ENCODE assay signal across 1 mouse cellular context in the genomic region with DNA sequence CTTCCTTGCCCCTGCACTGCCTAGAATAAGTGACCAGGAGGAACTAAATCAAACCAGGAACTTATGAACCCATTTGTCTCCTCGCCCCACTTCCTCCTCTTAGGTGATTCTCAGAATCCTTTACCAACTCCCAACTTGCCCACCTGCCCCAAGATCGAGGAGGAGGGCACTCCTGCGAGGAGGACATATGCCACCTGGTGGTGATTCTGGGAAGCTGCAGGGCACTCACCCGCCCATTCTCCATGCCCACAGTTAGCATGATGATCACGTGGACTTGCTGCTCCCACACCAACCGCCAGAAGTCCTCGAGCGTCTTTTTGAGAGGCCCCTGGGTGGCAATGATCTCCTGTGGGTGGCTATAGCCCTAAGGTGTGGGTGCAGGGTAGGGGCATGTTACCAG.
A peak's percentile ranks its signal among the peaks of the same experiment; 100 is the strongest.
TF ChIP-seq lines count a peak whose summit lies in the region.

No protein-coding gene starts in this region.

TF ChIP-seq in CH12.LX, 34 proteins besides CTCF, POLR2A, EP300 and RAD21:
- TF ChIP-seq ZNF384 (IDR thresholded peaks at IDR 0.05; ENCODE audit: low read depth, low read length) (no peak), POLR2AphosphoS2 (IDR thresholded peaks at IDR 0.05; ENCODE audit: low read depth, low read length) (no peak), MAX (IDR thresholded peaks at IDR 0.05; ENCODE audit: low read length) (peak; percentile 79), HCFC1 (IDR thresholded peaks at IDR 0.05; ENCODE audit: low read depth, low read length) (no peak), SIN3A (IDR thresholded peaks at IDR 0.05; ENCODE audit: low read length) (no peak), USF2 (conservative IDR thresholded peaks at IDR 0.05; ENCODE audit: low read depth, low read length) (peak; percentile 69), PAX5 (IDR thresholded peaks at IDR 0.05; ENCODE audit: low read length) (no peak), RCOR1 (conservative IDR thresholded peaks at IDR 0.05; ENCODE audit: low read depth, low read length) (no peak), ELF1 (IDR thresholded peaks at IDR 0.05; ENCODE audit: low read depth, low read length) (no peak), BHLHE40 (IDR thresholded peaks at IDR 0.05; ENCODE audit: low read depth, low read length) (peak; percentile 63), JUND (conservative IDR thresholded peaks at IDR 0.05; ENCODE audit: low read depth, low read length) (no peak), NRF1 (IDR thresholded peaks at IDR 0.05; ENCODE audit: low read depth, low read length) (no peak), SMC3 (IDR thresholded peaks at IDR 0.05; ENCODE audit: low read depth, low read length) (peak; percentile 78), E2F4 (IDR thresholded peaks at IDR 0.05; ENCODE audit: insufficient replicate concordance, low read depth, low read length) (no peak), MAFK (IDR thresholded peaks at IDR 0.05; ENCODE audit: insufficient replicate concordance, low read length) (no peak), ZC3H11A (IDR thresholded peaks at IDR 0.05; ENCODE audit: low read depth, low read length) (no peak), GABPA (IDR thresholded peaks at IDR 0.05; ENCODE audit: insufficient replicate concordance, low read depth, low read length) (no peak), CHD2 (IDR thresholded peaks at IDR 0.05; ENCODE audit: low read length) (no peak), USF1 (IDR thresholded peaks at IDR 0.05; ENCODE audit: low read depth, low read length) (peak; percentile 77), CHD1 (IDR thresholded peaks at IDR 0.05; ENCODE audit: low read depth, low read length) (no peak), NELFE (IDR thresholded peaks at IDR 0.05; ENCODE audit: low read depth, low read length) (no peak), MEF2A (IDR thresholded peaks at IDR 0.05; ENCODE audit: borderline replicate concordance, low read depth, low read length) (no peak), ETS1 (conservative IDR thresholded peaks at IDR 0.05; ENCODE audit: low read depth, low read length) (no peak), IRF4 (IDR thresholded peaks at IDR 0.05; ENCODE audit: low read depth, low read length) (no peak), UBTF (IDR thresholded peaks at IDR 0.05; ENCODE audit: low read depth, low read length) (no peak), ZKSCAN1 (IDR thresholded peaks at IDR 0.05; ENCODE audit: borderline replicate concordance, low read depth, low read length) (no peak), TCF12 (IDR thresholded peaks at IDR 0.05; ENCODE audit: low read depth, low read length) (no peak), KAT2A (IDR thresholded peaks at IDR 0.05; ENCODE audit: insufficient replicate concordance, low read length) (no peak), MXI1 (IDR thresholded peaks at IDR 0.05; ENCODE audit: low read depth, low read length) (no peak), JUN (IDR thresholded peaks at IDR 0.05; ENCODE audit: insufficient read depth, low read depth, low read length) (no peak), MAZ (IDR thresholded peaks at IDR 0.05; ENCODE audit: low read depth, low read length) (0 out of 2 replicates have a peak, but pooled peaks have one; percentile 25), MYC (IDR thresholded peaks at IDR 0.05; ENCODE audit: low read depth, low read length) (peak; percentile 61; the same call in 1 of the 2 replicates), ZMIZ1 (IDR thresholded peaks at IDR 0.05; ENCODE audit: low read depth, low read length) (no peak), TBP (conservative IDR thresholded peaks at IDR 0.05; ENCODE audit: low read depth, low read length) (no peak)
